Mouse (Mus musculus) testis, adult 2 months (tissue): ENCODE data around the gene Fsd1l. TPM values are rescaled to one million over a fixed set of nuclear protein-coding genes. Genes with fewer than 3 reads are reported as not detected.

ENCODE experiments used
- H3K27ac ChIP-seq: fragments of 200-500 bp; 2 replicates; pipeline ENCODE4 v1.5.1; 2012; ENCODE audit warnings: low read depth, low read length; ENCODE audit not compliant: control insufficient read depth, insufficient read depth
- H3K27me3 ChIP-seq: fragments of 200-500 bp; 2 replicates; pipeline ENCODE4 v1.6.1; 2012; ENCODE audit warnings: mild to moderate bottlenecking, low read length, moderate library complexity; ENCODE audit not compliant: control insufficient read depth, insufficient read depth
- H3K36me3 ChIP-seq: fragments of 200-500 bp; 2 replicates; pipeline ENCODE4 v1.6.1; 2012; ENCODE audit warnings: mild to moderate bottlenecking, low read length; ENCODE audit not compliant: control insufficient read depth, insufficient read depth
- H3K4me1 ChIP-seq: fragments of 200-500 bp; 2 replicates; pipeline ENCODE4 v1.6.1; 2012; ENCODE audit warnings: low read length; ENCODE audit not compliant: control insufficient read depth, insufficient read depth
- H3K4me3 ChIP-seq: fragments of 200-500 bp; 2 replicates; pipeline ENCODE4 v1.5.1; 2012; ENCODE audit warnings: low read depth, mild to moderate bottlenecking, low read length, moderate library complexity, mixed read lengths; ENCODE audit not compliant: control insufficient read depth
- CTCF ChIP-seq: fragments of 200-500 bp; IDR thresholded peaks from 2 replicates; pipeline ENCODE4 v1.5.1; 2012; ENCODE audit warnings: low read depth, mild to moderate bottlenecking, inconsistent platforms, low read length, moderate library complexity; ENCODE audit not compliant: control insufficient read depth, insufficient read depth, insufficient replicate concordance
- POLR2A ChIP-seq: fragments of 200-500 bp; IDR thresholded peaks from 2 replicates; pipeline ENCODE4 v1.6.1; 2012; ENCODE audit warnings: low read depth, mild to moderate bottlenecking, inconsistent platforms, low read length, moderate library complexity; ENCODE audit not compliant: control insufficient read depth
- polyA plus RNA-seq: library from polyadenylated mRNA; depleted of rRNA; stranded (reverse); fragments of >200 nt; gene quantifications from 2 replicates; pipeline ENCODE4 v1.2.3, GENCODE M21; 2012

The Fsd1l gene
- polyA plus RNA-seq, 1 experiment, result 2.5 TPM

- no peak overlapping the region for H3K27ac ChIP-seq
- no peaks in the 10 kb centered on the region for H3K27me3 ChIP-seq
- H3K4me1 ChIP-seq, result no peaks in the 10 kb centered on the region
- H3K4me3 ChIP-seq, result no peak overlapping the region
- no peaks in the 10 kb centered on the region for H3K36me3 ChIP-seq
- no peak for TF ChIP-seq POLR2A
- TF ChIP-seq CTCF, result no peak
These were observed 11.2 kb upstream of the Fsd1l start for GRCm38 (mm10) chr4:53620104-53620503.

- Histone ChIP-seq H3K27ac (no peak overlapping the region), H3K4me3 (no peak overlapping the region), H3K36me3 (no peaks in the 10 kb centered on the region), H3K27me3 (no peaks in the 10 kb centered on the region), H3K4me1 (no peaks in the 10 kb centered on the region)
- TF ChIP-seq POLR2A (no peak), CTCF (no peak)
These were observed 10.2 kb upstream of the Fsd1l start for GRCm38 (mm10) chr4:53621084-53621483.

GRCm38 (mm10) chr4:53621490-53621889, 9.8 kb upstream of the Fsd1l start:
- no peaks in the 10 kb centered on the region for H3K4me1 ChIP-seq
- H3K36me3 ChIP-seq, result no peaks in the 10 kb centered on the region
- H3K27me3 ChIP-seq, result no peaks in the 10 kb centered on the region
- no peak overlapping the region for H3K27ac ChIP-seq
- H3K4me3 ChIP-seq, result no peak overlapping the region
- TF ChIP-seq CTCF (no peak), POLR2A (no peak)

GRCm38 (mm10) chr4:53623711-53624110, 7.6 kb upstream of the Fsd1l start:
- H3K4me1 ChIP-seq, result no peaks in the 10 kb centered on the region
- H3K4me3 ChIP-seq, result no peak overlapping the region
- no peak for TF ChIP-seq POLR2A
- no peak for TF ChIP-seq CTCF
- H3K36me3 ChIP-seq, result no peaks in the 10 kb centered on the region
- no peak overlapping the region for H3K27ac ChIP-seq
- H3K27me3 ChIP-seq, result no peaks in the 10 kb centered on the region

- H3K27me3 ChIP-seq, result no peaks in the 10 kb centered on the region
- no peaks in the 10 kb centered on the region for H3K36me3 ChIP-seq
- TF ChIP-seq CTCF (no peak), POLR2A (no peak)
- no peaks in the 10 kb centered on the region for H3K4me1 ChIP-seq
- no peak overlapping the region for H3K27ac ChIP-seq
- H3K4me3 ChIP-seq, result no peak overlapping the region
These were observed 6.5 kb upstream of the Fsd1l start for GRCm38 (mm10) chr4:53624816-53625215.

GRCm38 (mm10) chr4:53625263-53625662, 6.0 kb upstream of the Fsd1l start:
- Histone ChIP-seq H3K27ac (no peak overlapping the region), H3K4me1 (no peaks in the 10 kb centered on the region), H3K4me3 (no peak overlapping the region), H3K27me3 (no peaks in the 10 kb centered on the region), H3K36me3 (no peaks in the 10 kb centered on the region)
- TF ChIP-seq POLR2A (no peak), CTCF (no peak)

GRCm38 (mm10) chr4:53628924-53629323, 2.3 kb upstream of the Fsd1l start:
- H3K4me1 ChIP-seq, result peaks cover 5% of the 10 kb centered on the region
- no peaks in the 10 kb centered on the region for H3K36me3 ChIP-seq
- no peak for TF ChIP-seq POLR2A
- TF ChIP-seq CTCF, result no peak
- no peak overlapping the region for H3K27ac ChIP-seq
- no peak overlapping the region for H3K4me3 ChIP-seq
- no peaks in the 10 kb centered on the region for H3K27me3 ChIP-seq

GRCm38 (mm10) chr4:53630963-53631315, 332 bp upstream of the Fsd1l start:
- no peak overlapping the region for H3K27ac ChIP-seq
- H3K4me1 ChIP-seq, result peaks cover 5% of the 10 kb centered on the region
- no peaks in the 10 kb centered on the region for H3K36me3 ChIP-seq
- H3K27me3 ChIP-seq, result no peaks in the 10 kb centered on the region
- H3K4me3 ChIP-seq, result peak overlapping the region; percentile 91
- TF ChIP-seq CTCF (no peak), POLR2A (no peak)
